ENCODE assay signal across 8 mouse cellular contexts in genomic region chr2:71580632-71581466, GRCm38 (mm10). TPM values are rescaled to one million over a fixed set of nuclear protein-coding genes. Genes with fewer than 3 reads are reported as not detected.
DNase-seq lines count a peak whose midpoint lies in the region; ATAC-seq and TF ChIP-seq lines count a peak whose summit lies in the region.

No protein-coding gene starts in this region.

- H3K4me3 ChIP-seq in ES-E14 (ENCODE audit: insufficient read depth in 1 of 2, low read depth in 1 of 2, low read length in 2 of 2, poor library complexity in 1 of 2, severe bottlenecking in 1 of 2), result peak overlapping the region; percentile 84 to 86
- H3K4me3 ChIP-seq in bone marrow, adult 2 months (replicated peaks; ENCODE audit: control insufficient read depth, low read depth, low read length), result peak overlapping the region; percentile 57
- H3K4me3 ChIP-seq in hindbrain, embryonic 10.5 days, result peak overlapping the region; percentile 65

- peak overlapping the region; percentile 82 for H3K9ac ChIP-seq in ES-E14 (ENCODE audit: insufficient read depth, low read depth, low read length, poor library complexity, severe bottlenecking)

- H3K9me3 ChIP-seq in ES-E14 (ENCODE audit: control insufficient read depth, insufficient read depth, low read depth, low read length), result no peaks in the 10 kb centered on the region
- no peaks in the 10 kb centered on the region for H3K9me3 ChIP-seq in hindbrain, embryonic 10.5 days

- no peaks in the 10 kb centered on the region for H3K36me3 ChIP-seq in ES-E14 (ENCODE audit: control insufficient read depth, insufficient read depth, low read length, poor library complexity, severe bottlenecking)
- H3K36me3 ChIP-seq in hindbrain, embryonic 10.5 days, result no peaks in the 10 kb centered on the region

- H3K27me3 ChIP-seq in hindbrain, embryonic 10.5 days (ENCODE audit: insufficient read depth, poor library complexity, severe bottlenecking), result peaks cover 21% of the 10 kb centered on the region; the same call in 1 of the 2 replicates

- in situ Hi-C loops in ES-E14 (cut with MboI; ENCODE audit: low sequenced_read_pairs in 2 of 2, unreplicated experiment in 2 of 2), result loop anchor here (10.0 to 25.0 kb wide), 2 partner anchors 254 to 381 kb away; no protein-coding TSS in a partner anchor

- TF ChIP-seq CTCF in bone marrow, adult 2 months (IDR thresholded peaks at IDR 0.05; ENCODE audit: control insufficient read depth, insufficient read depth, low read length), result peak; percentile 39; the same call in 1 of the 2 replicates

- H3K27ac ChIP-seq in ES-E14 (ENCODE audit: insufficient read depth, low read depth, low read length, poor library complexity, severe bottlenecking), result no peak overlapping the region
- peak overlapping the region; percentile 64 for H3K27ac ChIP-seq in bone marrow, adult 2 months (ENCODE audit: control insufficient read depth, insufficient read depth, low read depth, low read length, poor library complexity)
- H3K27ac ChIP-seq in hindbrain, embryonic 10.5 days, result peak overlapping the region; percentile 78

- 3% methylated on average over 50 of the region's 50 CpGs for WGBS in bone marrow, adult 2 months
- WGBS in hindbrain, embryonic 10.5 days, result 12% methylated on average over 50 of the region's 50 CpGs

- 0 out of 4 replicates have a peak, but pooled peaks cover 0 to 2% of the 10 kb centered on the region in 2 experiments for H3K4me1 ChIP-seq in ES-E14 (ENCODE audit: control insufficient read depth in 2 of 2, insufficient read depth in 2 of 2, low read length in 2 of 2, poor library complexity in 1 of 2)
- H3K4me1 ChIP-seq in bone marrow, adult 2 months (ENCODE audit: control insufficient read depth, insufficient read depth, low read length), result no peaks in the 10 kb centered on the region; the same call in 1 of the 2 replicates
- peaks cover 9% of the 10 kb centered on the region; the same call in 1 of the 2 replicates for H3K4me1 ChIP-seq in hindbrain, embryonic 10.5 days (replicated peaks)

- peak; percentile 27 for DNase-seq in ES-E14 (ENCODE audit: low read depth, low spot score)
- peak; percentile 79 for DNase-seq in hindbrain, embryonic 10.5 days (ENCODE audit: low spot score)
- DNase-seq in layer of hippocampus, postnatal 14 days (ENCODE audit: low spot score in 2 of 2), result peak; percentile 37 to 41
- DNase-seq in lung, postnatal 14 days, result peak; percentile 68
- DNase-seq in retina, embryonic 14.5 days (ENCODE audit: low spot score), result peak; percentile 75
- peak; percentile 72 for DNase-seq in urinary bladder, postnatal 14 days (ENCODE audit: low spot score)

- ATAC-seq in frontal cortex, adult (ENCODE audit: low TSS enrichment), result peak; percentile 85

- TF ChIP-seq POLR2A in bone marrow, adult 2 months (IDR thresholded peaks at IDR 0.05; ENCODE audit: borderline replicate concordance, control insufficient read depth, low read depth, low read length), result no peak

TF ChIP-seq in ES-E14, 5 proteins besides CTCF, POLR2A, EP300 and RAD21:
- TF ChIP-seq CHD2 (IDR thresholded peaks at IDR 0.05; ENCODE audit: low read depth, low read length) (no peak), ZC3H11A (IDR thresholded peaks at IDR 0.05; ENCODE audit: borderline replicate concordance, low read depth, low read length) (peak; percentile 77; the same call in 1 of the 2 replicates)

RNA-seq across cellular contexts. Expression of gene Dlx2, which starts 34.3 kb away (rescaled TPM):
- total RNA-seq in ES-E14 (2012; rRNA removed), result 0.16 and 0.80 TPM in 2 replicates
- not detected in 2 replicates for polyA plus RNA-seq in bone marrow, adult 2 months (2011; ENCODE audit: insufficient read depth, insufficient read length, low replicate concordance, missing spikeins)
- polyA plus RNA-seq in hindbrain, embryonic 10.5 days (2016; fragmentation: Nextera tagmentation; extraction: Ambion mirVana), result 7.6 and 7.8 TPM in 2 replicates
- 1 to 10 TPM; 6.2 to 7.5 TPM for total RNA-seq in layer of hippocampus, postnatal 14 days (2021)

RNA-seq across cellular contexts. Expression of gene Dlx1, which starts 52.9 kb away (rescaled TPM):
- 0.27 and 0.32 TPM in 2 replicates for total RNA-seq in ES-E14 (2012; rRNA removed)
- 0.75 TPM in 1 of 2 replicates, not detected in the other for polyA plus RNA-seq in bone marrow, adult 2 months (2011; ENCODE audit: insufficient read depth, insufficient read length, low replicate concordance, missing spikeins)
- polyA plus RNA-seq in hindbrain, embryonic 10.5 days (2016; fragmentation: Nextera tagmentation; extraction: Ambion mirVana), result 6.4 and 9.9 TPM in 2 replicates
- 10 to 100 TPM; 18.4 to 24.4 TPM for total RNA-seq in layer of hippocampus, postnatal 14 days (2021)

Comparison
In these comparisons a context has a peak if more than half of its experiments do, and no peak if none do; other contexts are left out.
1. DNase-seq: peak in every context shown above with its lines; median percentile 79 in hindbrain, embryonic 10.5 days; 75 in retina, embryonic 14.5 days; 72 in urinary bladder, postnatal 14 days; 68 in lung, postnatal 14 days; 39 in layer of hippocampus, postnatal 14 days; 27 in ES-E14.
2. RNA of gene Dlx1, which starts 52.9 kb away (total RNA-seq): 18.4 to 24.4 TPM in layer of hippocampus, postnatal 14 days; 0.27 to 0.32 TPM in ES-E14; every median in the first group is over 10 times any median in the second.
3. Peak in every context shown above with its lines, with median percentiles within 50 percentile points of each other: H3K4me3 ChIP-seq.